Mouse (Mus musculus): ENCODE measurements around the gene Heatr9.
"Not testable (repeated sequence)": the region's sequence is repeated elsewhere in the genome, so short reads cannot be mapped to it uniquely, and the experiment has no call there.

Gene Heatr9

DNA sequence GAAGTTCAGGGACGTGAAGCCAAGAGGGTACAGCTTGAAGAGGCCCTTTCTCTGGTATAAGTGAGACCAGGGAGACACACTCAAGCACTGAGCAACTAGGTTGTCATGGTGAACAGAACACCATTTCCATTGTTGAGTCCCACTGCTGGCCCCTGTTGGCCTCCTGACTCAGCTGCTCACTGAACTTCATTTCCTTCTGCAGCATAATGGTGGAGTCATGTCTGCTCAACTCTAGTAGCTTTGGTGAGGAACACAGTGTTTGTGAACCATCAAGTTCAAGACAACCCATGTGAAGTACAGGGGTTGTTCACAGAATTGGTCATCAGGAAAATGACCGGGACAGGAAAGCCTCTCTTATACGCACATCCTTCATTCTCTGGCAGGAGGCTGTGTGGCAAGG lies at the start of gene Heatr9:
Heatr9 (minus strand) TSS at position 101 of the 400 bp plus-strand sequence.
- no peak for DNase-seq

DNA sequence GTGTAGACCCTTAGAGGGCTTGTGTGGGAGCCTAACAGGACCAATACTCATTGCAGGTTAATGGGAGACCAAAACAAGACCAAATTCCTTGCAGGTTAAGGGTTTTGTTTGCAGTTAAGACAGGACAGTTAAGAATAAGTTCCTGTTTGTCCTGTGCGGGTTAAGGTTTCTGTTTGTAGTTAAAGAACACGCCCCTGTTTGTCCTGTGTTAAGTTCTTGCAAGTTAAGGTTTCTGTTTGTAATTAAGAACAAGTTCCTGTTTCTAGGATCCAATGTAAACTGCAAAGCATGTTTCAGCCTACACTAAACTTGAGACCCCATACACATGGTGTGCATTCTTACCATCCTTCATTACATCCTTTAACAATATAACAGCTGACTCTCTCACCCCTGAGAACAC lies 48.2 kb upstream of the Heatr9 start:
- no peak for DNase-seq

DNA sequence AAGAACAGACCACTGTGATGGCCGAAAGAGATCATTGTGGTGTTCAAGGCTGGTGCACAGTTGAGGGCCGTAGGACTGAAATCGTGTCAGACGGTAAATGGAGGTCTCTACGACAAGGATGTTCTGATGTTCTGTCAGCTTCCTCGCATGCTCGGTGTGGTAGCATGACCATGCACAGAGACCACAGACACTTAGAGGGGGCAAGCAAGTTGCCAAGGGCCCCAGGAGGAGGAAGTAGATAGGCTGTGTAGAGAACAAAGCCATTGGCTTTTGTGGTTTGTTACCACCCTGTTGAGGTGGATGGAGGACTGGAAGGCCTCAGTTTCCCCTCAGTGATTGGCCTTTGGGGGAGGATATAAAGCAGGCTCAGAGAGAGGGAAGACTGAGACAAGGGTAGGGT lies 47.3 kb upstream of the Heatr9 start:
- DNase-seq, result no peak

DNA sequence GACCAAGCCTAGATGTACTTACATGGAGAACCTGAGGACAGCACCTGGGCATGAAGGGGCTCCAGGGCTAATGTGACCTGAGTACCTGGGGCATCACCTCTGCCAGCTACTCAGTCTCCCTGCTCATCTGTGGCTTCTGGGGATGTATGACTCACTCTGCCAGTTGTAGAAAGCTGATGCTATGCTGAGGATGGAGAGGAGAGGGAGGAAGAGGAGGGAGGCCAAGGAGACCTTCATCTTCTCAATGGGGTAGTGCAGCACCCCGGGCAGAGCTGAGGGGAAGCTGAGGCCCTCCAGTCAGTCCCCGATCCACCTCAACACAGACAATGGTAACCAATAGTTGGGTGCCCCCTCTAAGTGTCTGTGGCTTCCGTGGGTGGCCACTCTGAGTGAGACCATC lies 46.8 kb upstream of the Heatr9 start:
- no peak for DNase-seq

DNA sequence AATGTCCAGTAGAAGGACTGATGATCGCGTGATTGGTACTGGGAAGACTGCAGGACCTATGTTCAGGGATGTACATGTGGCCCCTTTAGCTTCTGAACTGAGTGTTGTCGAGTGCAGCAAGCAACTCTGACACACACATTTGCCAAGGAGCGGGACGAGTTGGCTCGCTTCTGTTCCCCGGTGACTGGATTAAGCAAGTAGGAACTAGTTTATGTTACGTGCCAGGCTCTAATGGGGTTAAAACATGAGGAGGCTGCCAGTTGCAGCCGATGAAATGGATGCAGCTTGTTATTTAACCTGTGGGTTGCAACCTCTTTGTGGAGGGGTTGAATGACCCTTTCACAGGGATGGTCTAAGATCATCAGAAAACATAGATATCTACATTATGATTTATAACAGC lies 46.1 kb upstream of the Heatr9 start:
- no peak for DNase-seq

DNA sequence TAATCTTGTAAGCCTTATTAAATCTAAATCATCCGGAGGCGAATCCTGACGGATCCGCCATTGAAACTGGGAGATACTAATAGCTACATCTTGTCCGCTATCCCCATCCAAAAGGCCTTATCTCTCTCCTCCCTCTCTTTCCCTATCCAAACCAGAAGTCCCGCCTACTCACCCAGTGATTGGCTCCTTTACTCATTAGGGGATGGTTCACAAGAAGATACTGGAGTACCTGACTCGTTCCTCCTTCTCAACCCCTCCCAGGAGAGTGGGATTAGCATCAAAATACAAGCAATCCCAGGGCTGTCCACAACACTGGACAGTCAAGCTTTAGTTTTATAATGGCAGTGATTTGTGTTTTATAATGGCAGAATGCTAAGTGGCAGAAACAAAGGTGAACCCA lies 45.3 kb upstream of the Heatr9 start:
- no peak for DNase-seq

DNA sequence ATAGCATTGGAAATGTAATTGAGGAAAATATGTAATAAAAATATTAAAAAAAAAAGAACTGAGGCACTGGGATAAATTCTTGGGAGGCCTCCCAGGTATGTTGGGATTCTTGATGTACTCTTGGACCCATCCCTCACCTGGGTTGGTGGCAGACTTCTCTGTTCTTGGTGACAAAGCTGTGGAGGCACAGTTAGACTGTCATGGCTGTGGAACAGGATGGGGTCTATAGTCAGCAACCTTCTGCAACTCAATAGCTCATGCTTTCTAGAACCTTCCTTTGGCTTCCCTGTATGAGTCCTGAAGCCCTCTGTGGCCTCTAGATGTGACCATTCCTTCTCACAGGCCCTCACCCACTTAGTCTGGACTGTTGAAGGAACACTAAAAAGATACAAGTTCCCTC lies 44.6 kb upstream of the Heatr9 start:
- DNase-seq, result no peak

DNA sequence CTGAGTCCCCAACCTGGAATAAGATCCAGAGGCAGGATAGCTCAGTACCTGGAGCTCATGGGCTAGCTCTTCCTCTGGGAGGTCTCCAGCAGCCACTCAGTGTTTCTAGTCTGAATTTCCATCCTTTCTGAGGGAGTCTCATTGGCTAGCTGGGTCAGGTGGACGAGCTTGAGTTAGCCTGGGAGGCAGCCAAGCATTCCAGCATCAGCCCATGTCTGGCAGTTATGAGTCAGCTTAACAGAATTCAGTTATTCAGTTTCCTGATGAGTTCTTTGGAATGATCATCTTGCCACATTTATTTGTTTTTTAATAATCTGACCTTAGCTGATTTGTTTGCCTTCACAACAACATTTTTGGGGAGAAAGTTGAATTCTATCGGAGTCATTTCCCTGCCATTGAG lies 41.8 kb upstream of the Heatr9 start:
- DNase-seq, result no peak

DNA sequence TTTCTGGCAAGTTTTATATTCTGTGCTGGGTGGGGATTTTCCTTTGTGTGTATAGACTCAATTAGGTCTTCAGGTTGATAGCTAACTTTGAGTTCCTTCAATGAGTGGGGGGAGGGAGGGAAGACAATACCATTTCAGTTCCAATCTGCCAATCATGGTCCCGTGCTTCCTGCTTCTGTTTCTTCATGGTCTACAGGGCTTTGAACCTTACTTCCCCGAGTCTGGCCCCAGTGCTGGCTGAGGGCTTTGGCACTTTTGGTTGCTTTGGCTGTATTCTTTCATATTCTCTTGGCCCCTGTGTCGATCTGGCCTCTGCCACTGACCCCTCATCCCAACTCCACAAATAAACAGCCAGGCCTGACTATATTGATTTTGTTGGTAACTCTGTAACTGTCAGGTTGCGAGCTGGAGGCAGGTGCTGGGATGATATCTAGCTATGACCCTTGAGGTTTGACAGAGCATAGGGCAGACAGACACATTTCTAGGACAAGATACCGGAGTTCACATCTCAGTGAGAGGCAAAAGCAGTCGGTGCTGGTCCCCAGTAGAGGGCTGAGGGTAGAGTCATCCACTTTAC lies 40.4 kb upstream of the Heatr9 start:
- DNase-seq, result peak; percentile 12

DNA sequence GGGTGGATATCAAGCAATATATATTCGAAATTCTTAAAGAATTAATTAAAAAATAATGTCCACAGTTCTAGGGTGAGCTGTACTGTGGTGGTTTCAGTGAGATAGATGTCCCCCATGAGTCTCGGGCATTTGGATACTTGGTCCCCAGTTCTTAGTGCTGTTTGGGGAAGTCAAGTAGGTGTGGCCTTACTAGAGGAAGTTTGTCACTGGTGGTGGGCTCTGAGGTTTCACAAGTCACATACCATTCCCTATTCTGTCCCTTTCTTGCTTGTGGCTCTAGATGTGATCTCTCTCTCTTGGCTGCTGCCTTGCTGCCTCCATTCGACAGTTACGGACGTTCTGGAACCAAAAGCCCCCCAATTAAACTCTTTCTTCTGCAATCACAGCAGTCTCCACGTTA lies 38.4 kb upstream of the Heatr9 start:
- no peak for DNase-seq

DNA sequence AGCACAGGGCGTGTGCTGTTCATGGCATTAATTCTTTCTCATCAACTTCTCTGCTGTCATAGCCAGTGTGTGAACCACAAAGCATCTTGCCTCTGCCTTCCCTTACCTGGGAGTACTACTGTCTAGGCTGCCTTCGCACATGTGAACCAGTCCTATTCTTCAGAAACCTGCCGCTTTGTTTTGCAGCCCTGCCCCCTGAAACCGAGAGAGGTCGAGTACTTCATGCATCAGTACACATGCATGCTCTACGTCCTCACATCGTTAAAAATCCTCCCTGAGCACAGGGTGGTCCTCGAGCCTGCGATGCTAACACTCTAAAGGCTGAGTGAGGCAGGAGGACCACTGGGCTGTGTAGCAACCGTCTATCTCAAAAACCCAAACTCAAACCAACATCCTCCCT lies 35.1 kb upstream of the Heatr9 start:
- DNase-seq, result no peak

DNA sequence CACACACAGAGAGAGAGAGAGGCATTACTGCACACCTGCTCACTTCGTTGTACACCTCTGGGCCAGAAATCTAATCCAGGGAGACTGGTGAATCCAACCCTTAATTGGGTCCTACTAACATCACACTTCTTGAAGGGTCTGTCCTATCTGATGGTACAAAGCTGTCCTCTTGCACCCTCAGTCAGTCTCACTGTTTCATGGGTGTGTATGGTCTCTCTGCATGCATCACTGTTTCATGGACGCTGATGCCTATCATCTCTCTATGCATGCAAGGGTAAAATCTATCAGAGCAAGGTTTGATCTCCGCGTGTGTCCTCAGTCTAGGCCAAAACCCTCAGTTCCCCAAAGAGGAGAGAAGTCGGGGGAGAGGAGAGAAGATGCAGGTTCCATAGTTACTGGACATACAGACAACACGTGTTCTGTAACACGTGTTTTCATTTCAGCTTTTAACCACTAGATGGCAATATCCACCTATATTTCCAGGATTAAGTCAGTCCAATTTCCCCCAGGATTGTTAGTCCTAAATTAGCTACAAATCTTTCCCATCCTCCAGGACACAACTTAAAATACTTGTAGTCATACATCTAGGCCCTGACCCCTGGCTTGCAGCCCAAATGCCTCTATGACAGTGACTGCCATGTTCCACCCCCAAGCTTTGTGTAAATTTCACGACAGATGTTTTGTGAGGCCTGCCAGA lies 34.3 kb upstream of the Heatr9 start:
- no peak for DNase-seq

DNA sequence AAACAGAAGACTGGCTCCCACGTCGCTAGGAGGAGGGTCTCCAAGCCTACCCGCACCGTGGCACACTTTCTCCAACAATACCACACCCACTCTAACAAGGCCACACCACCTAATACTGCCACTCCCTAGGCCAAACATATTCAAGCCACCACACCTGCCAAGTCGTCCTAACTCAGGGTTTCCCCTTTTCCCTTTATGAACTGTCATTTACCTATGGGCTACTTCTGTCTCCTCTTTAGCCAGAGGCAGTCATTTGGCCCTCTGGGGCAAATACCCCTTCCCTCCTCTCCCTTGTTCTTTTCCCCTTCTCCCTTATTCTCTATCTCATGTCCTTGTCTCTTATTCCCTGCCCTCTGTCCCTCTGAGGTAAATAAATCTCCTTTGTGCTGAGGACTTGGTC lies 29.7 kb upstream of the Heatr9 start:
- no peak for DNase-seq

DNA sequence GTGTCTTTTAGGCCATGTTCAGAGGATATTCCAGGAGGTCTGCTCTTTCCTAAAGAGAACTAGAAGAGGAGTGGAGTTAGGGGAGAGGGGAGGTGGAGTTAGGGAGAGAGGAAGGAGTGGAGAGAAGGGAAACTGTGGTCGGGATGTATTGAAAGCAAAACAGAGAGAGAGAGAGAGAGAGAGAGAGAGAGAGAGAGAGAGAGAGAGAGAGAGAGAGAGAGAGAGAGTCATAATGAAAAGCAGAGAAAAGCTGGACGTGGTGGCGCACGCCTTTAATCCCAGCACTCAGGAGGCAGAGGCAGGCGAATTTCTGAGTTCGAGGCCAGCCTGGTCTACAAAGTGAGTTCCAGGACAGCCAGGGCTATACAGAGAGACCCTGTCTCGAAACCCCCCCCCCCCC lies 29.1 kb upstream of the Heatr9 start:
- not testable (repeated sequence) for DNase-seq

DNA sequence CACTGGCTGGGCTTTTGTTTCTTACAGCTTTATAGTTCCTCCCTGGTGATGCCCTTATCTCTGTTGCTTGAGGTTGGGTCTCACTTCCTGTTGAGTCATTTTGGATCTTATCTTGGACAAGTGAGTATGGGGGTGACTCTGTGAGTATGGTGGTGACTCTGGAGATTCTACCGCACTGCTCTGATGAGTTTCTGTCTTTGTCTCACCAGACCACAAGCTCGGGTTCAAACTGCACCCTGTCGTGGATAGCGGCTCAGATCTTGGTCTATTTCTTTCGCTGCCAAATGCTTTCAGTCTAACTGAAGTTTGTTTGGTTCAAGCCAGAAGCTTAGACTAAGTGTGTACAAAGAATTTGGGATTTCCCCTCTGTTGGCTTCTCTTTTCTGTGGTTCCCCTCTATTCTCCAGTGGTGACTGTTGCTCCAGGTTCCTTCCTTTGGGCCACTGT lies 28.2 kb upstream of the Heatr9 start:
- DNase-seq, result no peak

DNA sequence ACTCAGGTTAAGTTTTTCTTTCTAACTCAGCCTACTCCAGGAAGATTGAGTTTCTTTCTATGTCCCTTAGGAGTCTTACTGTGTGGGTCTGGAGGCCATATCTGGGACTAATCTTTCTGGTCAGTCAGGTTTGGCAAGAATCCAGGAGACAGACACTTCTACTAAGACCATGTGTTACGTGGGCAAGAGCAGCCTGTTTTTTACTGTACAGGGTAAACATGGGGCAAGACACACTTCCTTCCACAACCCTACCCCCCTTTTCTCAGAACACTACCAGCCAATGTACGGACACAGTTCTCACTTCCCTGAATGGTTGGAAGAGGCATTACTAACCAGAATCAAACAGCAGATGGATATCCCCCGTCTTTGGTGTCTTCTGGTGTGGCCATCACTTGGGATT lies 22.2 kb upstream of the Heatr9 start:
- no peak for DNase-seq

DNA sequence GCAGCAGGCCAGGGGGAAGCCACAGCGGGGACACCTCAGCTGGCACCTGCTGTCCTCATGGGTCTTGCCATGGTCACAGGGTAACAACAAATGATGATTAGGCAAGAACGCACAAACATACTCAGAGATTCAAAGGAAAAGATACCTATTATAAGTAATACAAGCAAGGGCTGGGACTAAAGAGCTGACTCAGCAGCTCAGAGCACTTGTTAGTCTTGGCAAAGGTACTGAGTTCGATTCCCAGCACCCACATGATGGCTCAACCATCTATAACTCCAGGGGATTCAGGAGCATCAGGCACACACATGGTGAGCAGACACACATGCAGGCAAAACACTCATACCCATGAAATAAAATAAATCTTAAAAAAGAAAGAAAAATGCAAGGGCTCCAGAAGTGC lies 19.4 kb upstream of the Heatr9 start:
- no peak for DNase-seq

DNA sequence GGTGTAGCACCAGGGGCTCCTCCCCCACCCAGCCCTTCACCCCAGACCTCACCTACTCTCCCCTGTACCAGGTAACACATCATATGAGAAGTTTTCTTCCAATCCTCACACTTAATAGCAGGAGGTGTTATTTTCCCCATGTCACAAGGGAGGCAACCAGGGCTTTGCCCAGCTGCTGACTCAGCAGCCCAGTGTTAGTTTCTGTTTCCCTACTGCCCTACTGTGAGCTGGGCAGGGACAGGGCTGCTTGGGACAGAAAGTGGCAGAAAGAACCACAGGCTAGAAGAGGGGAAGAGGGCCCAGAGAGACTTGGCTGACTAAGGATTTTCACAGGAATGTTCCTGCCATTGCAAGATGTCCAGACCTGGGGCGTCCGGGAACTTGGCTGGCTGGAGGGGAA lies 19.0 kb upstream of the Heatr9 start:
- no peak for DNase-seq

DNA sequence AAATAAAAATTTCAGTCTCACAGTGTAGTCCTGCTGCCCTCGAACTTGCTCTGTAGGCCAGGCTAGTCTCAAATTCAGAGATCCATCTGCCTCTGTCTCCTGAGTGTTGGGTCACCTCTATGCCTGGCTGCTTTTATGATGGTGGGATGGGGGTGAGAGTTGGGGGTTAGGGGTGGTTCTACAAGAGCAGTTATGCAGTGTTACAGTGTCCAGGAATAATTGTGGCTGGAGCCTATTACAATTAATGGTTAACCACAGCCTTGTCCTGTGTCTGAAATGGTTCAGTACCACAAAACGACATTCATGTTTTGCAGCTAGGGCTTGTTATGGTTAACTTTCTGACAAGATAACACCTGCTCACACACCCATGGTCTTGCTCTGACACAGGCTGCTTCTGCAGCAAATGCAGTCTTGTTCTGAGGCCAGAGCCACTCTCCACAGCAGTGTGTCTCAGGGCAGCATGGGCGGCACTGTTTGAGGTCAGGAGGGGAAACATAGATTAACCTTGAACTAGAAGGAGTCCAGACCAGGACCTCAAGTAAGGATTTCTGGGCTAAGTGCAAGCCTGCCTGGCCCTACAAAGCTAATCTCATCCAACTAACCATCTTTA lies 16.8 kb upstream of the Heatr9 start:
- no peak for DNase-seq

DNA sequence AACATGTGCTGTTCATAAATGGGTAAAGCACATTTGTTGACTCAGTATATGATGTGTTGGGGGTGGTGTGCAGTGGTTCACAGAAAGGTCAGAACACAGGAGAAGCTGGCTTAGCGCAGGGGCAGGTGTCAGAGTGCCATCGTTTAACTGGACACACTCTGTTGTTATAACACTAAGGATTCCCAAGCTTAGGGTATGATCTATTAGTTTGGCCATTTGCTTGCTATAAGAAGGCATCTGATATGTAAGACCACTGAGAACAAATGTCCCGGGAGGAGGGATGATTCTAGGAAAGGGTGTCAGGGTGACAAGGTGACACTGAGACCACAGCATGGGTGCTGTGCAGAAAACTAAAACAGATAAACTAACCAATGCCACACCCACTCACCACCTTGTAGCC lies 14.9 kb upstream of the Heatr9 start:
- no peak for DNase-seq

DNA sequence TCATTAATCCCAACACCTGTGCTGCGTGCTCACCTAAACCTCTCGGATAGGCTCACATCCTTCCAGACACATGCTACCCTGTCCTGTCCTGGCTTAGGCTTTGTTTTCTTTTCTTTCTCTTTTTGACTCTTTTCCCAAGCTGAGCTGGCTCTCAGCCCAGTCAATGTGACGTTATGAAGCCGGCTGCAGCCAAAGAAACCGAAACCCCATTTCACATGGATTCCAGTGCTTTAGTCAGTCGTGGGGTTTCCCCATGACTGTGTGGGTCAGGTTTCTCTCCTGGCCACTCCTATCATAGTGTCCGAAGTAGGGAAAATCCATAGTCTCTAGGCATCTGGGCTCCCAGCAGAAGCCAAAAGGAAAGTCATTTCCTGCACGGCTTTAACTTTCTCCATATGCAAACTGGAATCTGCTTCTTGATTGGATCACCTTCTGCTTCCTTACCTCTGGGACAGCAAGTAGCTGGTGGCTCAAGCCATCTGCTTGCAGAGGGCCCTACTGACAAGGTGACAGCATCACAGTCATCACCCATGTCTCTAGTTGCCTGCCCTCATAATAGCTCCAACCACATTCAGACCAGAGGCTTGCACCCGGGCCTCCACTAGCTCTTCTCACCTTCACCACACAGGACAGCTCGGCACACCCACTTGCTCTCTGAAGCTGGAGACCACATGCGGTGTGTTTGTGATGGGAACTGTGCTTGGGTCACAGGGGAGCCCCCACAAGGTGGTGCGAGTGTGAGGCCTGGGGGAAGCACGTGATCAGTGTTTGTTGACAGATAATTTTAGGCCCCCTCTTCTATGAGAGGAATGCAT lies 12.8 kb upstream of the Heatr9 start:
- DNase-seq, result peak; percentile 19

DNA sequence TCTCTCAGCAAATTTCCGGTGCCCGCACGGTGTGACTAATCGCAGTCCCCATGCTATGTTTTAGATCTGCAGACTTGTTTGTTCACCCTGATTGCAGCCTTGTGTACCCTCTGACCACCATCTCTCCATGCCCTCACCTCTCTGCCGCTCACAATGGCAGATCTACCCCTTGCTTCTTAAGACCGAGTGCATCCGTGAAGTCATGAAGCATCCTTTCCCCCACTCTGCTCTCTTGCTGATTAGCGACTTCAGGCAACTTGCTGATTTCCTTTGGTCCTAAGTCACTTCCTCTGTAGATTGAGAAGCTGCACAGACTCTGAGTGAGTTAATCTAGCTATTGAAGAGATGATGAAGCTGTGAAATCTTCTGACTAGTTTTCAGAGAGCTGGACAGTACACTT lies 12.2 kb upstream of the Heatr9 start:
- no peak for DNase-seq

DNA sequence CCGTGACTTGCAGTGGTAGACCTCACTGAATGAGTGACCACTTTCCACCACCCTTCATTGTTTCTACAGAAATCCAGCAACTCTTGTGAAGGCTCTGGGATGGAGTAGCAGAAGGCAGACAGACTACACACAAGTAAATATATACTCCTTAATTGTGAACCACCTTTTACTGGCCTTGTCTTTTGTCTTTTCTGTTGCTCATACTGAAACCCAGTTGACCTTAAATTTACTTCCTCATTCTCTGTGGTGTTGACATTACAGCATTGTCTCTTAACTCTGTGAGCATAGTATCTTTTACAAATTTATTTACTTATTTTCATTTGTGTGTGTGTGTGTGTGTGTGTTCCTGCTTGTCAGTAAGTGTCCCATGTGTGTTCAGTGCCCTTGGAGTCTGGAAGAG lies 11.2 kb upstream of the Heatr9 start:
- DNase-seq, result no peak

DNA sequence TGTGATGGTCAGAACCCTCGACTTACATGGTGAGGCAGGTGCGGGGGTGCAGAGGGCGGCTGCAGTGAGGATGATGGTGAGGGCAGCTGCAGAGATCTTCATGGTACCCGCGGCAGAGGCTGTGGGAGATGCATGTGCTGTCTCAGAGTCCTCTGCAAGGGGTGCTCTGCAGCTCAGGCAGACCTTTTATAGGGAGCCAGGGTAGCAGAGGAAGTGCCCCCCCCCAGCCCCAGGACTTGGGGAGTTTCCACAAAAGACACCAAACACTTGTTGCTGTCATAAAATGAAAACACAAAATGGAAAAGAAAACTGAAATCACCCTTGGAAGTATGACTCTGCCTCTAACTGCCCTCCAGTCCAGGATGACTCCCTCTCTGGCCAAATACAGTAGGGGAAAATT lies 8.4 kb upstream of the Heatr9 start, which contains the start of gene Ccl5:
Ccl5 (minus strand) TSS at position 159 of the 400 bp plus-strand sequence.
- no peak for DNase-seq

Data from liver (tissue).